Mouse (Mus musculus) fibroblast of lung, adult 2 months (primary cell): ENCODE measurements around the gene Vmn2r65.

Source experiments
- DNase-seq: peaks from one replicate; pipeline ENCODE4 v3.0.0-alpha.2; 2011; ENCODE audit warnings: low read depth

The Vmn2r65 gene

DNA sequence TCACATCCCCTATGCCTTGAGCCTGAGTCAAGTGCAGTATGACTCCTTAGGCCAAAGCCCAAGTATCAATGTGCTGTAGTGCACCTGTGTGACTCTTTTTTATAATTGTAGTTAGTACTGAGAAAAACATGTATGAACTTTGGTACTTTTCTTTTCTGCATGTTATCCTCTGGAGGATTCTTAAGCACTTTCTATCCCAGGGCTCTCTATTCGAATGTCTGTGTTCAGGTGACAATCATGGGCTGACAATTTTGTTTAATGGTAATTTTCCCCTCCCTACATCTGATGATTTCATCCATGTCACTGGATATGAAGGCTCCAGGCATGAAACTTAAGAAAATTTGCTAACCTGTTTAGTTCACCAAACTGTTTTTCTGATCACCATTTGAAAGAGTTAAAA lies at the start of gene Vmn2r65:
Gene Vmn2r65, minus strand, starts transcription at position 101 of the 400 bp plus-strand sequence.
- no peak for DNase-seq

DNA sequence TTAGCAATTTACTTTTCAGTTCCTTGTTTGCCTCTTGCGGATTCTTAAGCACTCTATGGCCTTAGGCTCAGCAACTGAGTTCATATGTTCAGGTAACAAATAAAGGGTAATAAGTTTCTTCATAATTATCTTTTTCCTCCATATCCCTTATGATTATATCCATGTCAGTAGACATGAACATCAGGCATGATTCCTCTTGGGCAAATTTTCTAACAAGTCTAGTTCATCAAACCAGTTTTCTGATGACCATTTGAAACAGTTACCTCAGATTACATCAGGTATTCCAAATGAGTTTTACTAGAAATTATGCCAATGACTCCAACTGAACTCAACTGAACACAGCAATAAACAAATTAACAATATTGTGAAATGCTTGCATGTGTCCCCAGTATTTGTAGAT lies 48.3 kb upstream of the Vmn2r65 start, which contains the start of gene Vmn2r66:
Gene Vmn2r66, minus strand, starts transcription at position 101 of the 400 bp plus-strand sequence.
- DNase-seq: no peak

DNA sequence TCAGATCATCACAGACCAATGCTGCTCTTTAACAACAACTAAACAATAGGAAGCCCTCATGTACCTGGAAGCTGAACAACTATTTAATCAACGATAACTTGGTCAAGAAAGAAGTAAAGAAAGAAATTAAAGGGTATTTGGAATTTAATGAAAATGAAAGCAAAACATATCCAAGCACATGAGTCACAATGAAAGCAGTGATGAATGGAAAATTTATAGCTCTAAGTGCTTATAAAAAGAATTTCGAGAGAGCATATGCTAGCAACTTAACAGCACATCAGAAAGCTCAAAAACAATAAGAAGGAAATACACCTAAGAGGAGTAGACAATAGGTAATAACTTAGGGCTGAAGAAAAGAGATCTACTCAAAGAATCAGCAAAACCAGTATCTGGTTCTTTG lies 32.8 kb upstream of the Vmn2r65 start:
- DNase-seq: no peak
